Mouse (Mus musculus) hindbrain, postnatal 0 days (tissue): Measurements from ENCODE around the gene Ddt. TPM values are rescaled to one million over a fixed set of nuclear protein-coding genes. Genes with fewer than 3 reads are reported as not detected.

ENCODE experiments used
- ATAC-seq: fragments of 200-750 bp; cut with Nextera tagmentation; 2 replicates; pipeline ENCODE4 v1.8.0; 2017; ENCODE audit warnings: mild to moderate bottlenecking, moderate TSS enrichment, moderate library complexity
- DNase-seq: peaks from one replicate; pipeline ENCODE4 v3.0.0-alpha.2; 2015; ENCODE audit warnings: low spot score
- H3K27ac ChIP-seq: fragments of 300-500 bp; sonication (generic); 2 replicates; pipeline ENCODE4 v1.5.1; 2014; ENCODE audit warnings: mild to moderate bottlenecking
- H3K27me3 ChIP-seq: fragments of 300-500 bp; sonication (generic); 2 replicates; pipeline ENCODE4 v1.6.1; 2014; ENCODE audit warnings: low read length, mixed read lengths; ENCODE audit not compliant: insufficient read depth
- H3K36me3 ChIP-seq: fragments of 300-500 bp; sonication (generic); 2 replicates; pipeline ENCODE4 v1.6.1; 2014; ENCODE audit warnings: low read length, mixed read lengths; ENCODE audit not compliant: insufficient read depth
- H3K4me1 ChIP-seq: fragments of 300-500 bp; sonication (generic); 2 replicates; pipeline ENCODE4 v1.6.1; 2014; ENCODE audit warnings: antibody characterized with exemption, low read length, mixed read lengths; ENCODE audit not compliant: insufficient read depth
- H3K4me2 ChIP-seq: fragments of 300-500 bp; sonication (generic); 2 replicates; pipeline ENCODE4 v1.6.1; 2014; ENCODE audit warnings: low read depth, mild to moderate bottlenecking, low read length, moderate library complexity, mixed read lengths
- H3K4me3 ChIP-seq: fragments of 300-500 bp; sonication (generic); 2 replicates; pipeline ENCODE4 v1.5.1; 2014; ENCODE audit warnings: low read length
- H3K9ac ChIP-seq: fragments of 300-500 bp; sonication (generic); replicated peaks from 2 replicates; pipeline ENCODE4 v1.6.1; 2014; ENCODE audit warnings: mild to moderate bottlenecking, low read length, moderate library complexity, mixed read lengths
- H3K9me3 ChIP-seq: fragments of 300-500 bp; sonication (generic); 2 replicates; pipeline ENCODE4 v1.6.1; 2016; ENCODE audit warnings: low read length, mixed read lengths
- CTCF ChIP-seq: IDR thresholded peaks from 2 replicates; pipeline ENCODE4 v1.5.1; 2016; ENCODE audit warnings: antibody characterized with exemption, control low read depth, low read depth
- WGBS: fragments of 180-500 bp; shearing (Covaris S2); extraction: QIAGEN DNeasy Blood & Tissue Kit; methylation state at CpG from one replicate; pipeline ENCODE4 v1.1.7; 2014; 5-methylcytosine and 5-hydroxymethylcytosine counted together
- polyA plus RNA-seq: library from polyadenylated mRNA; unstranded; fragments of >200 nt; fragmentation: Nextera tagmentation; extraction: Ambion mirVana; gene quantifications from 2 replicates; pipeline ENCODE4 v1.2.1, GENCODE M21; 2015
- total RNA-seq: library from RNA; depleted of rRNA; stranded (reverse); fragments of >200 nt; gene quantifications from 2 replicates; pipeline ENCODE4 v1.2.3, GENCODE M21; 2014

Ddt gene
- total and polyA plus RNA-seq, 2 experiments from 2014 or later = 63.6 to 115 TPM

DNA sequence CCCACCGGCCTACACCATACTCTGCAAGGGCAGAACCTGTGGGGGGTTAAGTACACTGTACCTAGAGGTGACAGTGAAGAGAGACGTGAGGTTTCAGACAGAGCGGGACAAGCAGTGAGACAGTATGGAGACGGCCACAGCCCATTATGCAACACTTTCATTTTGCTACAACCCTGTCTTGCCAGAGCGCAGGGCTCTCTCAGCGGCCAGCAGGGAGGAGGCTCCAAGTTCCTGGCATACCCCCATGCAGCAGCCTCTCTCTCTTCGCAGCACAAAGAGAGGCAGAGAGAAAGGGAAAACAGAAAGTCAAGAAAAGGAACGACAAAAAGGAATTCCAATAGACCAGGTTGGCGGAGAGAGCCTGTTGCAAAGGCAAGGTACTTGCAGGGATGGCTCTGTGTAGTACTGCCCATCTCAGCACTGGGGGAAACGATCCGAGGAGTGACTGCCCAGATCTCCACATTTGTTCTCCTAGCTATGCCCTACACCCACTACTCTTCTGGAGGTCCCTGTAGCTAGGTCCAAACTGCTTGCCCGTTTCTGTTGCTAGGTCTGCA, 24.5 kb upstream of the Ddt start:
- no peaks in the 10 kb centered on the region for H3K27me3 ChIP-seq
- H3K4me1 ChIP-seq = no peaks in the 10 kb centered on the region
- no peaks in the 10 kb centered on the region for H3K36me3 ChIP-seq
- H3K9ac ChIP-seq = peak overlapping the region; percentile 47
- no peak for TF ChIP-seq CTCF
- ATAC-seq (peak; percentile 78), DNase-seq (peak; percentile 52)
- WGBS = under 1% methylated on average over 12 of the region's 12 CpGs
- H3K4me2 ChIP-seq = peak overlapping the region; percentile 82
- H3K4me3 ChIP-seq = peak overlapping the region; percentile 38
- no peaks in the 10 kb centered on the region for H3K9me3 ChIP-seq
- H3K27ac ChIP-seq = peak overlapping the region; percentile 41; the same call in 1 of the 2 replicates

DNA sequence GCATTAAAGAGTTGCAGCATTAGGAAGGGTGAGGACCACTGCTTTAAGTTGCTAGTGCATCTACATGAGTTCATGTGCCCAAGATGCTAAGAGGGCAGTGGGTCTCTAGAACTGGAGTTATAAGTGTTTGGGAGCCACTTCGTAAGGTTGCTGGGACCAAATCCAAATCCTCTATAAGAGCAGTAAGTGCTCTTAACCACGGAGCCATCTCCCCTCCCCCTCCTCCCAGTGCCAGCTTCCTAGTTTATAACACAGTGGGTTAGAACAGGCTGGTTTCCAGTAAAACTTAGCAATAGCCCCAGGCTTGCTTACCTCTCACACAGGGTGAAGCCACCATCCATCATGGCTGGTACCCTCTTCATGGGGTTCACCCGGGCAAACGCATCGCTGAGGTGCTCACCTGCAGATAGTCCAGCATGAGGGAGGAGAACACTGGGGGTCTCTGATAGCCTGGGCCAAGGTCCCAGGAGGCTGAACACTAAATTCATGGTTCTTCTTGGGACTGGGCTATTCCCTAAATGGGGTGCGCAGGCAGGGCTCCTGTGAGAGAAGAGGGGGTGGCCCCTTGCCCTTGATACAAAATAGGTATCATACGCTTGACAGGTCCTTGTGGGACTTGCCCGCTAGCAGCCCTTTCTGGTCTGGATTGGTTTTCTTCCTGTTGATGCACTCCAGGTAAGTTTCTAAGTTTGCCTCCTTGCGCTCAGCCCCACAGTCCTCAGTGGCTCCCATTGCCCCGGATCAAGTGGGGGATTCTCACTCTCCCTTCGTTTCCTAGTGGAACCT, 23.7 kb upstream of the Ddt start:
- Histone ChIP-seq H3K4me1 (no peaks in the 10 kb centered on the region), H3K4me2 (peak overlapping the region; percentile 82), H3K27ac (no peak overlapping the region), H3K9me3 (no peaks in the 10 kb centered on the region), H3K27me3 (no peaks in the 10 kb centered on the region), H3K9ac (no peak overlapping the region), H3K36me3 (no peaks in the 10 kb centered on the region), H3K4me3 (peak overlapping the region; percentile 38)
- no peak for TF ChIP-seq CTCF
- ATAC-seq (no peak), DNase-seq (no peak)
- 47% methylated on average over 11 of the region's 11 CpGs for WGBS

DNA sequence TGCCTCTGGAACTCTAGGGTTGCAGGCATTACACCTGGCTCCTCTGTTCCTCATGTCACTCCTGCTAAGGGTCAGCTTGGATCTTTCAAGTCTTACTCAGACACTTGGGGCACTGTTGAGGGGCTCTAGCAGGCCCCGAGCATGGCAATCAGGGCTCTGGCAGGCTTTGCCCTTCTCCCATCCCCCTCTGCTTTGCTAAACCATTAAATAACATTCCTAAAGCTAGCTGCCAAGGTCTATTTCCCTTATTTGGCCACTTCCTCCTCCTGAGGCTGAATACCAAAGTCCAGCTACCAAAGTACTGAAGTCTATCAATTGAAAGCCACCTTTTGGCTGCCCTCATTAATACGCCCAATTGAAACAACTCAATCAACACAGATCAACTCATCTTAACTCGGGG, 21.7 kb upstream of the Ddt start:
- Histone ChIP-seq H3K9me3 (no peaks in the 10 kb centered on the region), H3K4me3 (no peak overlapping the region), H3K27ac (no peak overlapping the region), H3K27me3 (no peaks in the 10 kb centered on the region), H3K36me3 (no peaks in the 10 kb centered on the region), H3K4me2 (no peak overlapping the region), H3K9ac (no peak overlapping the region), H3K4me1 (no peaks in the 10 kb centered on the region)
- DNase-seq (peak; percentile 50), ATAC-seq (peak; percentile 49; the same call in 1 of the 2 replicates)
- 32% methylated on average over 3 of the region's 3 CpGs for WGBS
- 0 out of 2 replicates have a peak, but pooled peaks have one; percentile 12 for TF ChIP-seq CTCF

DNA sequence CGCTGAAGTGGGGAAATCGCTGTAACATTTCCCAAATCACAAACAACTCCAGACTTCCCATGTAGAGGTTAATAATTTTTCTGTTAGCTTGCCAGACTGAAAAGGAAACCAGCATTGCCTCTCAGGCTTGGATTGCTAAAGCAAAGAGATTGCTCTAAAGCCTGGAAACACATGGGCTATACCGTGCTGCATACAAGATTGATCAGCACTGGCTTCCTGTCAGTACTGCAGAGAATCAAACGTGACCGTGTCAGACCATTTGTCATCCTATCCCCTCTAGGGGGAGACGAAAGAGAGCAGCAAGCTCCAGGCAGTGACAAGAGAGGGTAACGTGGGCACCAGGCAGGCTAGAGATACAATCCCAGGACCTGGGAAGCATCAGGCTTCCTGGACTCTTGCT, 17.6 kb upstream of the Ddt start:
- Histone ChIP-seq H3K9me3 (no peaks in the 10 kb centered on the region), H3K4me2 (no peak overlapping the region), H3K4me1 (no peaks in the 10 kb centered on the region), H3K36me3 (no peaks in the 10 kb centered on the region), H3K4me3 (no peak overlapping the region), H3K27me3 (no peaks in the 10 kb centered on the region), H3K27ac (no peak overlapping the region), H3K9ac (no peak overlapping the region)
- WGBS = 25% methylated on average over 7 of the region's 7 CpGs
- peak; percentile 15; the same call in 1 of the 2 replicates for ATAC-seq
- DNase-seq = peak; percentile 15
- TF ChIP-seq CTCF = peak; percentile 28

DNA sequence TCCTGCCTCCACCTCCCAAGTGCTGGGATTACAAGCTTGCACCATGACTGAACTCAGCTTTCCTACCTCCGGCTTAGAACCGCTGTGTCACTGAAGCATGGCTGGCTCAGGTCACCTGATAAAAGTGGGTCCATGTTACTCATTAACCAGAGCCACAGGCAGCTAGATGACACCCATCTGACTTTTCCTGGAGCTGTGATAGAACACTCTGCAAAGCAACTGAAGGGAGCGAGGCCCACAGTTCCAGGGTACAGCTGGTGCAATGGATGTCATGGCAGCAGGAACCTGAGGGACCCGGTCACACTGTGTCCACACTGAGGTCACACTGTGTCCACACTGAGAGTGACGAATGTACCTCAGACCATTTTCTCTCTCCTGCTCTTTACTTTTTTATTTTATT, 16.6 kb upstream of the Ddt start:
- no peak overlapping the region for H3K9ac ChIP-seq
- H3K4me2 ChIP-seq = no peak overlapping the region
- no peaks in the 10 kb centered on the region for H3K9me3 ChIP-seq
- WGBS = 90% methylated on average over 5 of the region's 5 CpGs
- TF ChIP-seq CTCF = no peak
- ATAC-seq (no peak), DNase-seq (no peak)
- no peaks in the 10 kb centered on the region for H3K27me3 ChIP-seq
- no peaks in the 10 kb centered on the region for H3K4me1 ChIP-seq
- H3K27ac ChIP-seq = no peak overlapping the region
- no peak overlapping the region for H3K4me3 ChIP-seq
- no peaks in the 10 kb centered on the region for H3K36me3 ChIP-seq

DNA sequence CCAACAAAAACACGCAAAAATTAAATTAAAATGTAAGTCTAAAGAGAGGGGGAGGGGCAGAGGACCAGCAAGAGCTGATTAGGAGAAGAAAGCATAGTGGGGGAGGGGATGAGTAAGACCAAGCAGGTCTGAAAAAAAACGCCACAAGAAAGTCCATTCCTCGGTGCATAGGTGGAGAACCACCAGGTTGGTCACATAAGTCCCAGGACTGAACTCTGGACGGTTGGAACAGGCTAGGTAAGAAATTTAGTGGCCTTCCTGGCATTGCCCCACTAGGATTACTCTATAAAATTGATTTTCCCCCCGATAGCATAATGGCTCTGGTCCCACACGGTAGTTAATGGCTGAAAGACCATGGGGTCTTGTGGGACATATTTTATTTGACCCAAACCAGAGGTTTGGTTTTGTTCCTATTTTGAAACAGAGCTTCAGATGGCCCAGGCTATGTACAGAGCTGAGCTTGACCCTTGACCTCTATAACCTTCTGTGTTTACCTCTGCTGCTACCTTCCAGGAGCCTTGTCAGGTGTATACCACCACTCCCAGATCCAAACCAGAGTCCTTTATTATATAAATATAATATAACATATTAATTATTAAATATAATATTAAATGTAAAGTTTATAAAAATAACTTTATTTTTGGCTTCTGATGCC, 16.0 kb upstream of the Ddt start:
- TF ChIP-seq CTCF = no peak
- no peaks in the 10 kb centered on the region for H3K9me3 ChIP-seq
- WGBS = 81% methylated on average over 6 of the region's 6 CpGs
- H3K27ac ChIP-seq = no peak overlapping the region
- no peak overlapping the region for H3K4me2 ChIP-seq
- no peak overlapping the region for H3K4me3 ChIP-seq
- H3K36me3 ChIP-seq = no peaks in the 10 kb centered on the region
- H3K9ac ChIP-seq = no peak overlapping the region
- no peaks in the 10 kb centered on the region for H3K27me3 ChIP-seq
- H3K4me1 ChIP-seq = no peaks in the 10 kb centered on the region
- ATAC-seq (no peak), DNase-seq (no peak)

DNA sequence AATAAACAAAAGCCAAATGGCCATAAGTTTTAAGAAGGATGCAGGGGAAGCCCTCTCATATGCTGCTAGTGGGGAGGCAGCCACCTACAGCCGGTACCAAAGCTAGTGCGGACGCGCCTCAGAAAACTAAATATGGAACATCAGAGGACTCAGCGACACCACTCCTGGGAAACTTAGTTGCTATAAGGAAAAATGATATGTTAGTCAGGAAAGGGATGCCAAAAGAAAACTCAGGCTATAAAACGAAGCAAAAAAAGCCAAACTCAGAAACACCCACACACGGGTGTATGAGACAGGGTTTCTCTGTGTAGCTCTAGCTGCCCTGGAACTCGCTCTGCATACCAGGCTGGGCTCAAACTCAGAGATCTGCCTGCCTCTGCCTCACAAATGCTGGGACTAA, 15.1 kb upstream of the Ddt start:
- Histone ChIP-seq H3K9ac (no peak overlapping the region), H3K27me3 (no peaks in the 10 kb centered on the region), H3K9me3 (no peaks in the 10 kb centered on the region), H3K4me3 (no peak overlapping the region), H3K4me1 (no peaks in the 10 kb centered on the region), H3K27ac (no peak overlapping the region), H3K4me2 (no peak overlapping the region), H3K36me3 (no peaks in the 10 kb centered on the region)
- DNase-seq (no peak), ATAC-seq (no peak)
- TF ChIP-seq CTCF = no peak
- 91% methylated on average over 8 of the region's 8 CpGs for WGBS
